In the genomic region with DNA sequence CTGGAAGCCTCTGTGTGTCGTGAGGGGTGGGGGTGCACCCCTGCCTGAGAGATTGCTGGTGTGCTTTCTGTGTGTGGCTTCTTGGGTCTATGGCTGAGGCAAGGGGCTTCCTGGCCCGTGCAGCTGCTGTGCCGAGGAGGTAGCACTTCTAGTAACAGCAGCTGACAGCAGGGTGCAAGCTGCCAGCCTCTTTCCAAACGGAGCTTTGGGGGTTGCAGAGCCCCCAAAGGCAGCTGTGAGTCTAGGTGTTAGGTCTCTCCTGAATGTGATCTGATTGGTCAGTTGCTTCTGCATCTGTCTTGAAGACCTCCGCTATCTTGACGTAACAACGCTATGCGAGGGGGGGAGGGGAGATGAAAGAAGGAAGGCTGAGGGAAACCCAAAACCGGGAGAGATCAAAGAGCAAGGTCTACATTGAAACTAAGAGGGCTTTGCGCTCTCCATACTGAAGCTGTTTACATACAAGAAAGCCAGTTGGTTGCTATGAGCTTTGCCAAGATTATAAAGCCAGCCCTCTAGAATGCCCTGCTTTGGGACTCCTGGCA, we compare ENCODE assay signal across 9 mouse cellular contexts. TPM values are rescaled to one million over a fixed set of nuclear protein-coding genes. Genes with fewer than 3 reads are reported as not detected.
DNase-seq lines count a peak whose midpoint lies in the region; ATAC-seq lines count a peak whose summit lies in the region.
"Had no signal": no experiment of that assay in that cellular context is flagged by ENCODE, and none has a peak within 500 bp of the region (broad histone marks: within the 10 kb centered on the region; RNA-seq: fewer than 3 reads in every experiment).

No protein-coding gene starts in this region.

- no peak for DNase-seq in heart, postnatal 4 days
- DNase-seq in ZHBTc4 (ENCODE audit: low read depth, low spot score) = peak; percentile 65
- no peak for DNase-seq in cerebellum, adult 8-10 months
- DNase-seq in left cerebral cortex, adult 11 months (ENCODE audit: low spot score) = no peak
- no peak for DNase-seq in urinary bladder, adult 18-20 months (ENCODE audit: low spot score in 2 of 2)

- ATAC-seq in heart, embryonic 11.5 days (replicated peaks; ENCODE audit: insufficient number of reproducible peaks, low FRiP score, low TSS enrichment) = no peak
- ATAC-seq in hindbrain, embryonic 16.5 days = no peak
- ATAC-seq in midbrain, embryonic 15.5 days (replicated peaks) = no peak

- peak overlapping the region; percentile 66; the same call in 1 of the 2 replicates for H3K27ac ChIP-seq in heart, embryonic 11.5 days (ENCODE audit: low read depth, low read length)
- no peak overlapping the region for H3K27ac ChIP-seq in hindbrain, embryonic 16.5 days (ENCODE audit: low read depth, low read length)
- no peak overlapping the region for H3K27ac ChIP-seq in midbrain, embryonic 15.5 days

- H3K27me3 ChIP-seq in heart, embryonic 11.5 days (ENCODE audit: control insufficient read depth, insufficient read depth, low read length) = peaks cover 2% of the 10 kb centered on the region; the same call in 1 of the 2 replicates
- peaks cover 1% of the 10 kb centered on the region; the same call in 1 of the 2 replicates for H3K27me3 ChIP-seq in hindbrain, embryonic 16.5 days (replicated peaks; ENCODE audit: control insufficient read depth, insufficient read depth, low read length)
- 0 out of 2 replicates have a peak, but pooled peaks cover 9% of the 10 kb centered on the region for H3K27me3 ChIP-seq in midbrain, embryonic 15.5 days (replicated peaks)

- peak overlapping the region; percentile 51 for H3K4me2 ChIP-seq in heart, embryonic 11.5 days
- H3K4me2 ChIP-seq in hindbrain, embryonic 16.5 days (ENCODE audit: low read length) = peak overlapping the region; percentile 2
- peak overlapping the region; percentile 29 for H3K4me2 ChIP-seq in midbrain, embryonic 15.5 days

- H3K9me3 ChIP-seq in heart, embryonic 11.5 days (replicated peaks; ENCODE audit: control insufficient read depth, low read length) = no peaks in the 10 kb centered on the region
- no peaks in the 10 kb centered on the region for H3K9me3 ChIP-seq in hindbrain, embryonic 16.5 days (ENCODE audit: control insufficient read depth, low read length)
- no peaks in the 10 kb centered on the region for H3K9me3 ChIP-seq in midbrain, embryonic 15.5 days

- H3K9ac ChIP-seq in heart, embryonic 11.5 days (ENCODE audit: low read depth, low read length) = 0 out of 2 replicates have a peak overlapping the region, but pooled peaks have one; percentile 10
- H3K9ac ChIP-seq in hindbrain, embryonic 16.5 days (ENCODE audit: low read depth, low read length) = peak overlapping the region; percentile 29; the same call in 1 of the 2 replicates
- H3K9ac ChIP-seq in midbrain, embryonic 15.5 days = no peak overlapping the region

- WGBS in heart, embryonic 11.5 days (ENCODE audit: insufficient replicate concordance) = 4% methylated on average over 10 of the region's 10 CpGs
- WGBS in hindbrain, embryonic 16.5 days = 6% methylated on average over 10 of the region's 10 CpGs
- WGBS in midbrain, embryonic 15.5 days = 8% methylated on average over 10 of the region's 10 CpGs

- peaks cover 48% of the 10 kb centered on the region for H3K4me1 ChIP-seq in heart, embryonic 11.5 days (ENCODE audit: control insufficient read depth, insufficient read depth, low read length)
- peaks cover 15% of the 10 kb centered on the region for H3K4me1 ChIP-seq in hindbrain, embryonic 16.5 days (ENCODE audit: control insufficient read depth, insufficient read depth, low read depth, low read length)
- peaks cover 9% of the 10 kb centered on the region for H3K4me1 ChIP-seq in midbrain, embryonic 15.5 days

- peaks cover 8% of the 10 kb centered on the region; the same call in 1 of the 2 replicates for H3K36me3 ChIP-seq in heart, embryonic 11.5 days (ENCODE audit: control insufficient read depth, insufficient read depth, low read length)
- no peaks in the 10 kb centered on the region for H3K36me3 ChIP-seq in hindbrain, embryonic 16.5 days (ENCODE audit: control insufficient read depth, insufficient read depth, low read length)
- no peaks in the 10 kb centered on the region for H3K36me3 ChIP-seq in midbrain, embryonic 15.5 days (replicated peaks)
- H3K36me3 ChIP-seq: G1E had no signal

- peak overlapping the region; percentile 2; the same call in 1 of the 2 replicates for H3K4me3 ChIP-seq in heart, embryonic 11.5 days (ENCODE audit: low read depth, low read length)
- H3K4me3 ChIP-seq in hindbrain, embryonic 16.5 days (ENCODE audit: low read length) = no peak overlapping the region; the same call in 1 of the 2 replicates
- H3K4me3 ChIP-seq in midbrain, embryonic 15.5 days = no peak overlapping the region; the same call in 1 of the 2 replicates

RNA-seq across cellular contexts. Expression of a gene that starts 6.1 kb away (rescaled TPM):
- polyA plus RNA-seq in heart, embryonic 11.5 days (2014; fragmentation: Nextera tagmentation; extraction: Ambion mirVana) = 33.3 and 37.0 TPM in 2 replicates
- 10 to 100 TPM; 63.3 to 65.2 TPM for total RNA-seq in heart, postnatal 4 days (2021)
- polyA plus RNA-seq in hindbrain, embryonic 16.5 days (2015; fragmentation: Nextera tagmentation; extraction: Ambion mirVana) = 15.1 and 18.3 TPM in 2 replicates
- 11.6 and 14.6 TPM in 2 replicates for polyA plus RNA-seq in midbrain, embryonic 15.5 days (2015; fragmentation: Nextera tagmentation; extraction: Ambion mirVana)
- total RNA-seq: G1E had no signal

RNA-seq across cellular contexts. Expression of a gene that starts 25.3 kb away (rescaled TPM):
- not detected in 2 replicates for polyA plus RNA-seq in heart, embryonic 11.5 days (2014; fragmentation: Nextera tagmentation; extraction: Ambion mirVana)
- total RNA-seq in heart, postnatal 4 days (2021) = not detected
- 0.30 and 0.41 TPM in 2 replicates for polyA plus RNA-seq in hindbrain, embryonic 16.5 days (2015; fragmentation: Nextera tagmentation; extraction: Ambion mirVana)
- 0.23 and 0.32 TPM in 2 replicates for polyA plus RNA-seq in midbrain, embryonic 15.5 days (2015; fragmentation: Nextera tagmentation; extraction: Ambion mirVana)
- total RNA-seq: G1E had no signal
- polyA plus RNA-seq: G1E had no signal

RNA-seq across cellular contexts. Expression of a gene that starts 34.8 kb away (rescaled TPM):
- 0.69 and 0.93 TPM in 2 replicates for polyA plus RNA-seq in heart, embryonic 11.5 days (2014; fragmentation: Nextera tagmentation; extraction: Ambion mirVana)
- total RNA-seq in heart, postnatal 4 days (2021) = 1 to 10 TPM in 1 of 2 experiments, under 1 TPM in 1; 0.83 to 1.1 TPM
- 0.69 and 0.70 TPM in 2 replicates for polyA plus RNA-seq in hindbrain, embryonic 16.5 days (2015; fragmentation: Nextera tagmentation; extraction: Ambion mirVana)
- 0.70 and 0.72 TPM in 2 replicates for polyA plus RNA-seq in midbrain, embryonic 15.5 days (2015; fragmentation: Nextera tagmentation; extraction: Ambion mirVana)
- polyA plus RNA-seq: G1E had no signal

RNA-seq across cellular contexts. Expression of a gene that starts 41.6 kb away (rescaled TPM):
- polyA plus RNA-seq in heart, embryonic 11.5 days (2014; fragmentation: Nextera tagmentation; extraction: Ambion mirVana) = 35.0 and 40.7 TPM in 2 replicates
- 10 to 100 TPM; 49.2 to 53.7 TPM for total RNA-seq in heart, postnatal 4 days (2021)
- polyA plus RNA-seq in hindbrain, embryonic 16.5 days (2015; fragmentation: Nextera tagmentation; extraction: Ambion mirVana) = 16.4 and 18.7 TPM in 2 replicates
- polyA plus RNA-seq in midbrain, embryonic 15.5 days (2015; fragmentation: Nextera tagmentation; extraction: Ambion mirVana) = 14.2 and 16.4 TPM in 2 replicates
- total RNA-seq: G1E had no signal
- polyA plus RNA-seq: G1E had no signal
